In genomic region chr3:89251365-89251895, GRCm38 (mm10) we compare ENCODE assay signal across 9 mouse cellular contexts. TPM values are rescaled to one million over a fixed set of nuclear protein-coding genes. Genes with fewer than 3 reads are reported as not detected.
DNase-seq lines count a peak whose midpoint lies in the region; ATAC-seq and TF ChIP-seq lines count a peak whose summit lies in the region.
"Had no signal": no experiment of that assay in that cellular context is flagged by ENCODE, and none has a peak within 500 bp of the region (broad histone marks: within the 10 kb centered on the region; RNA-seq: fewer than 3 reads in every experiment).

No protein-coding gene starts in this region.

- TF ChIP-seq CTCF in CH12.LX (conservative IDR thresholded peaks at IDR 0.05 in 1 of 2, IDR thresholded peaks at IDR 0.05 in 1 of 2; ENCODE audit: low read depth in 2 of 2, low read length in 2 of 2), result peak in 1 of 2 experiments; percentile 25; a peak in 2 of 4 replicates

- H3K79me2 ChIP-seq in CH12.LX (replicated peaks; ENCODE audit: control insufficient read depth, extremely low read depth, insufficient read depth, poor library complexity, severe bottlenecking), result peaks cover 17% of the 10 kb centered on the region

- peak overlapping the region; percentile 52; the same call in 1 of the 2 replicates for H3K27ac ChIP-seq in CH12.LX (ENCODE audit: insufficient read depth, low read depth)
- 0 out of 2 replicates have a peak overlapping the region, but pooled peaks have one; percentile 4 for H3K27ac ChIP-seq in heart, embryonic 12.5 days (ENCODE audit: poor library complexity, severe bottlenecking)

- dilution Hi-C loops in CH12.LX (cut with MboI; ENCODE audit: extremely low pct_ligation_motif_present, extremely low pct_unique_long_range_greater_than_20kb, low sequenced_read_pairs), result no loop called here

- H3K4me2 ChIP-seq in CH12.LX (ENCODE audit: insufficient read depth, low read depth, poor library complexity, severe bottlenecking), result peak overlapping the region; percentile 94
- peak overlapping the region; percentile 55 for H3K4me2 ChIP-seq in heart, embryonic 12.5 days

- peaks cover 5% of the 10 kb centered on the region for H3K9me3 ChIP-seq in CH12.LX (replicated peaks; ENCODE audit: low read length)
- no peaks in the 10 kb centered on the region for H3K9me3 ChIP-seq in heart, embryonic 12.5 days (replicated peaks)

- peak; percentile 58; the same call in 1 of the 2 replicates for TF ChIP-seq POLR2A in CH12.LX (IDR thresholded peaks at IDR 0.05; ENCODE audit: low read depth, low read length)

- peak overlapping the region; percentile 62 to 66 (median 63) for H3K4me3 ChIP-seq in CH12.LX (replicated peaks in 1 of 3; ENCODE audit: low read depth in 2 of 3, low read length in 2 of 3, poor library complexity in 1 of 3)
- peak overlapping the region; percentile 10; the same call in 1 of the 2 replicates for H3K4me3 ChIP-seq in heart, embryonic 12.5 days
- H3K4me3 ChIP-seq: erythroblast, embryonic 14.5 days had no signal

- peaks cover 10 to 47% of the 10 kb centered on the region in 2 experiments for H3K4me1 ChIP-seq in CH12.LX (ENCODE audit: control insufficient read depth in 1 of 2, insufficient read depth in 2 of 2)
- H3K4me1 ChIP-seq in heart, embryonic 12.5 days (replicated peaks), result peaks cover 28% of the 10 kb centered on the region

- no peaks in the 10 kb centered on the region for H3K27me3 ChIP-seq in CH12.LX (replicated peaks)
- peaks cover 6% of the 10 kb centered on the region; the same call in 1 of the 2 replicates for H3K27me3 ChIP-seq in heart, embryonic 12.5 days (replicated peaks)

- WGBS in heart, embryonic 12.5 days, result 5% methylated on average over 17 of the region's 17 CpGs

- in situ Hi-C loops in CH12.LX (cut with MboI; ENCODE audit: low pct_ligation_motif_present, low pct_unique_long_range_greater_than_20kb, low sequenced_read_pairs), result no loop called here

- peak; percentile 65 for TF ChIP-seq EP300 in CH12.LX (IDR thresholded peaks at IDR 0.05; ENCODE audit: low read length)

- H3K9ac ChIP-seq in CH12.LX (ENCODE audit: insufficient read depth, low read depth), result peak overlapping the region; percentile 52
- peak overlapping the region; percentile 15; the same call in 1 of the 2 replicates for H3K9ac ChIP-seq in heart, embryonic 12.5 days

- H3K36me3 ChIP-seq in CH12.LX (replicated peaks in 1 of 2; ENCODE audit: control insufficient read depth in 1 of 2, insufficient read depth in 1 of 2, low read length in 1 of 2), result peaks cover 14 to 24% of the 10 kb centered on the region in 2 experiments
- peaks cover 21% of the 10 kb centered on the region for H3K36me3 ChIP-seq in heart, embryonic 12.5 days

- DNase-seq in CH12.LX (ENCODE audit: extremely low read depth), result peak; percentile 90
- DNase-seq in kidney, adult 9 months, result peak; percentile 78
- peak; percentile 75 for DNase-seq in lung, postnatal 14 days
- peak; percentile 41 for DNase-seq in spleen, adult 12 weeks (ENCODE audit: low spot score)
- no peak for DNase-seq in urinary bladder, postnatal 25 days (ENCODE audit: low spot score)
- no peak for DNase-seq in layer of hippocampus, postnatal 25 days (ENCODE audit: extremely low spot score in 1 of 2, low spot score in 1 of 2)

- ATAC-seq in activated CD4-positive, CD25-positive, alpha-beta regulatory T cell, adult 4 months, result peak; percentile 41
- peak; percentile 70 for ATAC-seq in heart, embryonic 12.5 days (ENCODE audit: insufficient number of reproducible peaks, low FRiP score)

- TF ChIP-seq RAD21 in CH12.LX (IDR thresholded peaks at IDR 0.05; ENCODE audit: low read depth, low read length), result no peak

TF ChIP-seq in CH12.LX, 34 proteins besides CTCF, POLR2A, EP300 and RAD21:
- TF ChIP-seq PAX5 (IDR thresholded peaks at IDR 0.05; ENCODE audit: low read length) (no peak), MXI1 (IDR thresholded peaks at IDR 0.05; ENCODE audit: low read depth, low read length) (peak; percentile 97), MAX (IDR thresholded peaks at IDR 0.05; ENCODE audit: low read length) (peak; percentile 91), ELF1 (IDR thresholded peaks at IDR 0.05; ENCODE audit: low read depth, low read length) (peak; percentile 74), MYC (IDR thresholded peaks at IDR 0.05; ENCODE audit: low read depth, low read length) (peak; percentile 92), SIN3A (IDR thresholded peaks at IDR 0.05; ENCODE audit: low read length) (peak; percentile 93), TCF12 (IDR thresholded peaks at IDR 0.05; ENCODE audit: low read depth, low read length) (peak; percentile 92), RCOR1 (conservative IDR thresholded peaks at IDR 0.05; ENCODE audit: low read depth, low read length) (peak; percentile 54; the same call in 1 of the 2 replicates), UBTF (IDR thresholded peaks at IDR 0.05; ENCODE audit: low read depth, low read length) (0 out of 2 replicates have a peak, but pooled peaks have one; percentile 10), MAFK (IDR thresholded peaks at IDR 0.05; ENCODE audit: insufficient replicate concordance, low read length) (no peak), NRF1 (IDR thresholded peaks at IDR 0.05; ENCODE audit: low read depth, low read length) (peak; percentile 40; the same call in 1 of the 2 replicates), IRF4 (IDR thresholded peaks at IDR 0.05; ENCODE audit: low read depth, low read length) (peak; percentile 70), BHLHE40 (IDR thresholded peaks at IDR 0.05; ENCODE audit: low read depth, low read length) (peak; percentile 87), ZKSCAN1 (IDR thresholded peaks at IDR 0.05; ENCODE audit: borderline replicate concordance, low read depth, low read length) (no peak), POLR2AphosphoS2 (IDR thresholded peaks at IDR 0.05; ENCODE audit: low read depth, low read length) (no peak), HCFC1 (IDR thresholded peaks at IDR 0.05; ENCODE audit: low read depth, low read length) (peak; percentile 47), USF1 (IDR thresholded peaks at IDR 0.05; ENCODE audit: low read depth, low read length) (no peak; the same call in 1 of the 2 replicates), MAZ (IDR thresholded peaks at IDR 0.05; ENCODE audit: low read depth, low read length) (0 out of 2 replicates have a peak, but pooled peaks have one; percentile 60), ETS1 (conservative IDR thresholded peaks at IDR 0.05; ENCODE audit: low read depth, low read length) (peak; percentile 70), GABPA (IDR thresholded peaks at IDR 0.05; ENCODE audit: insufficient replicate concordance, low read depth, low read length) (no peak), NELFE (IDR thresholded peaks at IDR 0.05; ENCODE audit: low read depth, low read length) (0 out of 2 replicates have a peak, but pooled peaks have one; percentile 40), E2F4 (IDR thresholded peaks at IDR 0.05; ENCODE audit: insufficient replicate concordance, low read depth, low read length) (no peak), KAT2A (IDR thresholded peaks at IDR 0.05; ENCODE audit: insufficient replicate concordance, low read length) (no peak), CHD1 (IDR thresholded peaks at IDR 0.05; ENCODE audit: low read depth, low read length) (no peak), CHD2 (IDR thresholded peaks at IDR 0.05; ENCODE audit: low read length) (peak; percentile 94)

RNA-seq across cellular contexts. Expression of gene Trim46, which starts 5.3 kb away (rescaled TPM):
- total RNA-seq in CH12.LX (2012; rRNA removed) (1.9 and 2.0 TPM in 2 replicates), CH12.LX (2014; rRNA removed) (0.36 TPM in 2 replicates)
- 1.4 and 1.9 TPM in 2 replicates for polyA plus RNA-seq in CH12.LX (2012; ENCODE audit: insufficient read length, low read depth)
- polyA plus RNA-seq in activated CD4-positive, CD25-positive, alpha-beta regulatory T cell, adult 4 months (2017; shearing (Covaris generic)), result 1 to 10 TPM; 2.1 to 3.4 TPM
- polyA plus RNA-seq in heart, embryonic 12.5 days (2016; fragmentation: Nextera tagmentation; extraction: Ambion mirVana), result 0.89 and 1.1 TPM in 2 replicates
- total RNA-seq in layer of hippocampus, postnatal 25 days (2021), result 10 to 100 TPM; 86.4 to 96.0 TPM

RNA-seq across cellular contexts. Expression of gene Krtcap2, which starts 5.7 kb away (rescaled TPM):
- total RNA-seq in CH12.LX (2012; rRNA removed) (141 and 143 TPM in 2 replicates), CH12.LX (2014; rRNA removed) (127 and 180 TPM in 2 replicates)
- polyA plus RNA-seq in CH12.LX (2012; ENCODE audit: insufficient read length, low read depth), result 198 and 230 TPM in 2 replicates
- polyA plus RNA-seq in activated CD4-positive, CD25-positive, alpha-beta regulatory T cell, adult 4 months (2017; shearing (Covaris generic)), result 100 to 1,000 TPM; 275 to 319 TPM
- polyA plus RNA-seq in heart, embryonic 12.5 days (2016; fragmentation: Nextera tagmentation; extraction: Ambion mirVana), result 243 and 262 TPM in 2 replicates
- 10 to 100 TPM; 79.2 to 87.4 TPM for total RNA-seq in layer of hippocampus, postnatal 25 days (2021)

RNA-seq across cellular contexts. Expression of gene Dpm3, which starts 7.7 kb away (rescaled TPM):
- total RNA-seq in CH12.LX (2012; rRNA removed), result 189 and 228 TPM in 2 replicates
- total RNA-seq in CH12.LX (2014; rRNA removed), result 45.8 and 52.7 TPM in 2 replicates
- 70.4 and 74.8 TPM in 2 replicates for polyA plus RNA-seq in CH12.LX (2012; ENCODE audit: insufficient read length, low read depth)
- polyA plus RNA-seq in activated CD4-positive, CD25-positive, alpha-beta regulatory T cell, adult 4 months (2017; shearing (Covaris generic)), result 100 to 1,000 TPM; 124 to 160 TPM
- 65.1 and 79.2 TPM in 2 replicates for polyA plus RNA-seq in heart, embryonic 12.5 days (2016; fragmentation: Nextera tagmentation; extraction: Ambion mirVana)
- total RNA-seq in layer of hippocampus, postnatal 25 days (2021), result 10 to 100 TPM; 51.1 to 71.0 TPM

RNA-seq across cellular contexts. Expression of gene Slc50a1, which starts 18.9 kb away (rescaled TPM):
- total RNA-seq in CH12.LX (2012; rRNA removed) (47.8 and 50.9 TPM in 2 replicates), CH12.LX (2014; rRNA removed) (40.6 and 41.8 TPM in 2 replicates)
- polyA plus RNA-seq in CH12.LX (2012; ENCODE audit: insufficient read length, low read depth), result 44.7 and 56.0 TPM in 2 replicates
- polyA plus RNA-seq in activated CD4-positive, CD25-positive, alpha-beta regulatory T cell, adult 4 months (2017; shearing (Covaris generic)), result 100 to 1,000 TPM; 195 to 254 TPM
- polyA plus RNA-seq in heart, embryonic 12.5 days (2016; fragmentation: Nextera tagmentation; extraction: Ambion mirVana), result 40.9 and 42.9 TPM in 2 replicates
- 10 to 100 TPM; 39.5 to 49.3 TPM for total RNA-seq in layer of hippocampus, postnatal 25 days (2021)

RNA-seq across cellular contexts. Expression of gene Muc1, which starts 22.6 kb away (rescaled TPM):
- total RNA-seq in CH12.LX (2012; rRNA removed), result 0.38 and 0.50 TPM in 2 replicates
- total RNA-seq in CH12.LX (2014; rRNA removed), result 0.09 and 0.28 TPM in 2 replicates
- 0.60 and 0.71 TPM in 2 replicates for polyA plus RNA-seq in CH12.LX (2012; ENCODE audit: insufficient read length, low read depth)
- under 1 TPM; 0.88 to 0.97 TPM for polyA plus RNA-seq in activated CD4-positive, CD25-positive, alpha-beta regulatory T cell, adult 4 months (2017; shearing (Covaris generic))
- 0.48 TPM in 1 of 2 replicates, not detected in the other for polyA plus RNA-seq in heart, embryonic 12.5 days (2016; fragmentation: Nextera tagmentation; extraction: Ambion mirVana)
- under 1 TPM; 0.89 to 0.91 TPM for total RNA-seq in layer of hippocampus, postnatal 25 days (2021)
- polyA plus RNA-seq: erythroblast, embryonic 14.5 days had no signal

Comparison
In these comparisons a context has a peak if more than half of its experiments do, and no peak if none do; other contexts are left out.
1. DNase-seq: peak in CH12.LX (single experiment), kidney, adult 9 months (single experiment), lung, postnatal 14 days (single experiment) and spleen, adult 12 weeks (single experiment); none in urinary bladder, postnatal 25 days (single experiment) and layer of hippocampus, postnatal 25 days (0 of 2).